Mouse (Mus musculus) left cerebral cortex, postnatal 25 days (tissue): Measurements from ENCODE around the gene Brpf3. TPM values are rescaled to one million over a fixed set of nuclear protein-coding genes. Genes with fewer than 3 reads are reported as not detected.

ENCODE experiments used
- DNase-seq, 2 experiments: peaks; one replicate each; pipeline ENCODE4 v3.0.0; 2022; ENCODE audit warnings: low spot score in 2 of 2, mixed read lengths in 1 of 2
- intact Hi-C: fragments of 180-260 bp; cut with DNase I; formaldehyde crosslinking; loops from one replicate; pipeline ENCODE4 v1.15.1; 2025
- total RNA-seq, 2 experiments: library from RNA; stranded (reverse); gene quantifications; 2 replicates each; pipeline ENCODE4 v1.2.3; 2021

Gene Brpf3
- total RNA-seq, 2 experiments from 2014 or later = 47.2 to 54.7 TPM

DNA sequence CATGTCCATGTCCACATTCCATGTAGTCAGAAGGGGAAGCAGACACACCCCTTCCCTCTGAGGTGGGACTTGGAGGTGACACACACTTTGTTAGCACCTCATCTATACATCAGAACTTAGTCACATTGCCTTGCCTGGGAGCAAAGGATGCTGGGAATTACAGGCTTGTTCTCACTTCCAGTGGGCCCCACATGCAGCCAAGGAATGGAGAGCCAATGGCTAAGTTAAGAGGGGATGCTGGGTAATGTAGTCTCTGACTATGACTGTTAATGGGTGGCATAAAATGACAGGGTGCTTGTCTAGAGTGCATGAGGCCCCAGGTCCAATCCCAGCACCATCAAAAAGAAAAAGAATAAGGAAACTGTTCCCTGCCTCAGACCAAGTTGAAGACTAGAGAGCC is 66.0 kb downstream of the Brpf3 start:
- DNase-seq = no peak
- intact Hi-C loops = no loop called here

DNA sequence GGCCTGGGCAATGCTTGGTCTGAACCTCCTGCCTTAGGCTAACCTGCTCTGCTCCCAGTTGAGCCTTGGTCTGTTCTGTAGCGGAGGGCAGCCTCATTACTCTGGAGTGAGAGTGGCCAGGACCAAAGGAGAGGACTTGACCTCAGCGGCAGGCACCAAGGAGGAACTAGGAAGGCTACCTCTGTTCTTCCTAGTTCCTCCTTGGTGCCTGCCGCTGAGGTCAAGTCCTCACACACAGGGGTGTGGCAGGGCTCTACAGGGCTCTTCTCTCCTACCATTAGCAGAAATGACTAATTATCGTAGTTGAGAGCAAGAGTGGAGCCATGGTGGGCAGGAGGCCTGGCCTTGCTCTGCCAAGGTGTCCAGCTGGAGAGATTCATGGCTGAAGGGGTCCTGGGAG is 66.5 kb downstream of the Brpf3 start:
- no peak for DNase-seq
- intact Hi-C loops = no loop called here

DNA sequence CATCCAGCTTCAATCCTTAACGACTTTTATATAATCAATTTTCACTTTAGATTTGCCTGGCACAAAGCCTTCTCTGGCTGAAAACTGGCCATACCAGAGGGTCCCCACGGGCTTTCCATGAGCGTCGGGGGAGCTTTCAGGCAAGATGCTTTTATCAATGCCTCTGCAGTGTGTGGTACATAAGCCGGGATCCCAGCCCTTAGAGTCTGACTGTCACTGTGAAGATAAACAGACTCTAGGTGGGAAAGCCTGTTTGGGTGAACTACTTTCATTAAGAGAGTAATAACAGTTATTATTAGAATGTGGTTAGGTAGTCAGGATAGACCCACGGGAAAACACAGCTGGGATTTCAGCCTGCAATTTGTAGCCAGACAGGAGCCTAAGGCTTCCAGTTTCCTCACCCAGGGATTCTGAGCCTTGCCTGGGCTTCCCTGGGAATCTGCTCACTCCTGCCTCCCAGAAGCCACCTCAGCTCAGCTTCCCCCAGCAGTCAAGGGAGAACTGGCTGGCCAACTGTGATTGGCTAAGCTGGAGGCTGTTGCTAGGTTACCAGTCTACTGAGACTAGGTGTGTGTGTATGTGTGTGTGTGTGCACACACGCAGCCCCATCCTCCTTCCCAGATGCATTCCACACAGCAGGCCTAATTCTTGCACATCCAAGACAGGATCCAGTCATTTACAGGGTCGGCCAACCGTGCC is 68.7 kb downstream of the Brpf3 start:
- peak; percentile 83 to 93 for DNase-seq
- intact Hi-C loops = no loop called here

DNA sequence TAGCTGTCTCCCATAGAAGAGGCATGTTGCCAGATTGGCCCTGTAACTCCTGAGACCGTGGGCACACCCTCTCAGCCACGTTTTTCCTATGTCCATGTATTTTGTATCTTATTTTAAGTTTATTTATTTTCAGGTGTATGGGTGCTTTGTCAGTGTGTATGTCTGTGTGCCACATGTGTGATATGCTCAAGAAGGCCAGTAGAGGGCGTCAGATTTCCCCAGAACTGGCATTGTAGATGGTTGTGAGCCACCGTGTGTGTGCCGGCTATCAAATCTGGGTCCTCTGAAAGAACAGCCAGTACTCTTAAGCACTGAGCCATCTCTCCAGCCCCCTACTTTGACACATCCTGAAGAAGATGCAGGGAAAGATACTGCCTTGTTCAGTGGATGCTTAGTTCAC is 69.5 kb downstream of the Brpf3 start:
- DNase-seq = no peak
- intact Hi-C loops = no loop called here

GRCm38 (mm10) chr17:28871831-28872230 is 70.9 kb downstream of the Brpf3 start:
- DNase-seq = no peak
- intact Hi-C loops = no loop called here

DNA sequence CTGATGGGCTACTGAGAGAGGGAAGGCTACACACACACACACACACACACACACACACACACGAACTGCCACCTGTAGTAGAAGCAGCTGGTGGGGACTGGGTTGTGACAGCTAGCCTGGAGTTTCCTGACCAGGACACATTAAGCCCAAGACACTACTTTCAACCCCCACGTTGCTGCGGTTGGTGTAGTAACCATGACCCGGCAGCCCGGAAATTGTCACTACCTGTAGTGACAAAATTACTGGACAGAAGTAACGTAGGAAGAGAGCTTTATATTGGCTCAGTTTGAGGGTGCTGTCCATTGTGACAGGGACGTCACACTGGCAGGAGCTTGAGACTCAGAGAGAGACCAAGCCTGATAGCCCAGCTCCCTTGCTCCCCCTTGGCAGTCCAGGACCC is 71.4 kb downstream of the Brpf3 start:
- DNase-seq = no peak
- intact Hi-C loops = no loop called here

DNA sequence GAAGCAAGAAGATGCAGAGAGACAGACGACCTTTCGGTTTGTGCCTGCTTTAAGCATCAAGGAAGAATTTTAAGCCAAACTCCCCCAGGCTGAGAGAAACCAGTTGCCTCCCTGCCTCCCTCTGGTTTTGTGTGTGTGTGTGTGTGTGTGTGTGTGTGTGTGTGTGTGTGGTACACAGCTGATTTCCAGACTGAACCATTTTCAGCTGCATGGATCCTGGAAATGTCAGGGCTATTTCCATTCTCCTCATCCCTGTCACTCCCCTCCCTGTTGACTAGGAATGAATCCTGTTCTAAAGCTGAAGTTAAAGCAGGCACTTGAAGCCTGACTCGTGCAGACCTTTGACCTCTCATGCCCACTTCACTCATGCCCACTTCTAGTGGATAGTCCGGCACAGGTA is 73.3 kb downstream of the Brpf3 start:
- intact Hi-C loops = loop anchor here (2.0 kb wide), 2 partner anchors 33 to 129 kb away; no protein-coding TSS in a partner anchor
- peak; percentile 40 to 85 for DNase-seq

DNA sequence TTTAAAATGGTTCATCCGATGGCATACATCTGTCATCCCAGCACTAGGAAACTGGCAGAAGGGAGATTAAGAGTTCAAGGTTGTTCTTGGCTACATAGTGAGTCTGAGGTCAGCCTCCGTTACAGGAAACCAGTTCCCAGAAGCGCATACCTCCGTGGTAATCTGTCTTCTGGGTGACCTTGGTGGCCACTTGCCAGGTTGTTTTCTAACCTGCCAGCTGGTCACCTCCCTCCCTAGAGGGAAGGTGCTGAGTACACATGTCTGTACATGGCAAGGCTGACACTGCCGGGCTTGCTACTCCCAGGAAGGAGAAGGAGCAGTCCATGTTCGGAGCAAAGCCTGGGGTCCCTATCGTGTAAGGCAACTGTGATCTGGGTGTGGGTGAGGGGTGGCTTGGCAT is 73.9 kb downstream of the Brpf3 start:
- peak in 1 of 2 experiments; percentile 29 for DNase-seq
- intact Hi-C loops = loop anchor here (1.0 to 5.0 kb wide), 4 partner anchors 32 to 183 kb away; partner anchors contain the start of genes Mapk14 and Slc26a8

DNA sequence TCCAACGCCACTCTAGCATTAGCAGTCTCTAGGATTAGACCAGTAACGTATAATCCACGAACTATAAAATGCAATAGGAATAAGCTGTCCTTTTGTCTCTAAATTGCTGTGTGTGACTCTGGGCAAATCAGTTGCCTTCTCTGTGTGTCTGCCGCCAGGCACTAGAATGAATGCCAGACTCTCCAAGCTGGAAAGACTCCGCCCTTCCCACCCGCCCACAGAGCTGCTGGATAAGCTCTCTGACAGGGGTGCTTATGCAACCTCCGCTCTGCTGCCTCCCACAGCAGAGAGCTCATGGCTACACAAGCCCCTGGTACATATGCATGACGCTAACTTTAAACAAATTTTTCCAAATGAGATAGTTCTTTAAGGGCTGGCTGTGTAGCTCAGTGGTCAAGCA is 74.4 kb downstream of the Brpf3 start:
- DNase-seq = peak; percentile 71 to 93
- intact Hi-C loops = loop anchor here (1.0 to 5.0 kb wide), 4 partner anchors 31 to 183 kb away; partner anchors contain the start of genes Mapk14 and Slc26a8

DNA sequence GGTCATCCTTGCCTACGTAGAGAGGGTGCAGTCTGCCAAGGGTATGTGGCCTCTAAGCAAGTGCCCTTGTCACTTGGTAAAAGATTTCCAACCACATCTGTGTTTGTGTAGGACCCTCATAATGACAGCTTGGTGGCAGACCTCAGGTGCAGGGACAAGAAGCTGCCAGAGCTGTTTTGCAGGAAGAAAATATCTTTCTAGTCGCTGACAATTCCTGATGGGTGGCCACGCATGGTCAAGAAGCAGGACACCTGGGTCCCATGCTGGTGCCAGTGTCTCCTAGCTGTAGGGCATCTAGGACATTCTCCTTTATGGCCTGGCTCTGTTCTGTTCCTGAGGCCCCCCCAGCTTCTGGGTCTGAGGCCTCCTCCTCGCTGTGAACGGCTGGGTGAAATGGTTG is 75.4 kb downstream of the Brpf3 start:
- DNase-seq = no peak
- intact Hi-C loops = loop anchor here (5.0 kb wide), 1 partner anchor 184 kb away; the partner anchor contains the start of genes Mapk14 and Slc26a8

DNA sequence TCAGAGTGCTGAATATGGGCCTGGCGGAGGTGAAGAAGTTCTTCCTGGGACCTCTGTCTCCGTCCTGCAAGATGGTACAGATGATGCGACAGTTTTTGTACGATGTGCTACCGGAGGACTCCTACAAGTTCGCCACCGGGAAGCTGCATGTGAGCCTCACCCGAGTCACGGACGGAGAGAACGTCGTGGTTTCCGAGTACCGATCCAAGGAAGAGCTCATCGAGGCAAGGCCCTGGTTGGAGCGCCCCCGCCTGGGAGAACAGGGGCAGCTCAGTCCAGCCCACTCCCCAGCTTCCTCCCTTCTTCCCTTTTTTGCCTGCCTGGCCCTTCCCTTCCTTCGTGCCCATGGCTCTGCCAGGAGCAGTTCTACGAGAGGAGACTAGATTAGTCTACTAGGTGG is 75.9 kb downstream of the Brpf3 start:
- peak in 1 of 2 experiments; percentile 48 for DNase-seq
- intact Hi-C loops = loop anchor here (5.0 kb wide), 1 partner anchor 185 kb away; the partner anchor contains the start of genes Mapk14 and Slc26a8

DNA sequence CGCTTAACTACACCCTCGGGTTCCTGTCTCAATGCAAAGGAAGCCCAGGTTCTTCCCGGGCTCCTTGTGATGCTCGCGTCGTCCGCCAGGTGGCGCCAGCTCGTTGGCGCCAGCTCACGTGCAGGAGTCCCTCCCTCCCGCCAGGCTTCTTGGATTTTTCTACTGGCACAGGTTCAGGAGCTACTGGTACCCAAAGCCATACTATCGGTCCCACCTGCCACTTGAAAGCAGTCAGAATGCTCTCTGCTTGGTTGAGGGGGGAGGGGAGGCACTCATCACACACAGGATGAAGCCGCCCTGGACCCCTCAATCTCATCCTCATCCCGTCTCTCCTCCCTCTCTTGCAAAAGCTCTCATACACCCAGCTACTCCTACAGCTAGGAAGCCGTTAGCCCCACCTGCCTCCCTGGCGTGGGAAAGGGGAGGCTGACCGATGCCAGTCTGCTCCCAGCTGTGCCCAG is 79.1 kb downstream of the Brpf3 start:
- intact Hi-C loops = loop anchor here (5.0 kb wide), 1 partner anchor 188 kb away; the partner anchor contains the start of genes Mapk14 and Slc26a8

GRCm38 (mm10) chr17:28882316-28882715 is 81.4 kb downstream of the Brpf3 start:
- DNase-seq = peak in 1 of 2 experiments; percentile 56
- intact Hi-C loops = no loop called here

More for the DNA sequence above, 79.1 kb downstream of the Brpf3 start:
- DNase-seq = peak; percentile 79 to 82

GRCm38 (mm10) chr17:28882810-28883209 is 81.9 kb downstream of the Brpf3 start:
- intact Hi-C loops = loop anchor here (1.0 kb wide), 1 partner anchor 43 kb away; no protein-coding TSS in a partner anchor
- DNase-seq = no peak

DNA sequence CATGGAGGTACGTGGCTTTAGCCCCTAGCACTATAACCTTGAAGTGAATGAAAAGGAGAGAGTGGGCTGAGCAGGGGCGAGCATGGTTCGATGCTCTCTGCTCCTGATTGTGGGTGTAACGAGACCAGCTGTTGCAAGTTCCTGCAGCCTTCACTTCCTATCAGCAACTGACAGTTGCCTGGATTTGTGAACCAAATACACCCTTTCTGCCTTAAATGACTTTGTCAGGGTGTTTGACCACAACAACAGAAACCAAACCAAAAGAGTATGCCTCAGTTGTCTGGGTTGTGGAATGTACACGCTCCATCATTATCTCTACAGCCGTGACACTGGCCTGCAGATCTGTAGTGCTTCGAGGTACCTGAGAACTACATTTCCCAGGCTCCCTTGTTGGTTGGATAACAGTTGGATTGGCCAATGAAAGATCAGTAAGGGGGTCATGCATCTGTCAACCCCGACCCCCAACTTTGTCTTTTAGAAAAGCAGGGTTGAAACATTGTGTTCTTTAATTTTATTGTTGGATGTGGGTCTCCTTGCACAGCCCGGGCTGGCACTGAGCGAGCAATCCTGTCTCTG is 83.1 kb downstream of the Brpf3 start:
- intact Hi-C loops = loop anchor here (1.0 kb wide), 1 partner anchor 42 kb away; no protein-coding TSS in a partner anchor
- DNase-seq = no peak

DNA sequence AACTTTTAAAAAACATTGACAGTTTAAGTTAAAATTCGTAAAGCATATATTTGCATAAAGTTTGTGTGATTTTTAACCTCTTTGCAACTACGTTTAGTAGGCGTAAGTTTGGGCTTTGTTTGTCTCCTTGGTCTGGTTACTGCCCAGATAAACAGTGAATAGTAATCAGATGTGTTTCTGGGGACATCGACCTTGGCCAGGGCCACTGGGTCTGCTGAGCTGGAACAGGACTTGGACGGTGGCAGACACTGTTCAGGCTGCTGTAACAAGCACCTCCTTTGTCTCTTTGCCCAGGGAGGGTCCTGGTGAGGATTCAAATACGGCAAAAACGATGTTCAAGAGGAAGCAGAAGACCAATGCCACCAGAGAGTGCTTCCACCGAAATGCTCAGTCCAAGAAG is 84.3 kb downstream of the Brpf3 start:
- intact Hi-C loops = no loop called here
- no peak for DNase-seq

GRCm38 (mm10) chr17:28886266-28886665 is 85.4 kb downstream of the Brpf3 start:
- no peak for DNase-seq
- intact Hi-C loops = no loop called here
